Mouse (Mus musculus) bone marrow, adult 2 months (tissue): ENCODE results near the gene Nras.

Source experiments
- CTCF ChIP-seq: fragments of 200-500 bp; IDR thresholded peaks from 2 replicates; pipeline ENCODE4 v1.5.1; 2011; ENCODE audit warnings: low read length, control low read depth; ENCODE audit not compliant: control insufficient read depth, insufficient read depth
- POLR2A ChIP-seq: fragments of 200-500 bp; IDR thresholded peaks from 2 replicates; pipeline ENCODE4 v1.6.1; 2011; ENCODE audit warnings: low read depth, mild to moderate bottlenecking, control low read depth, low read length, borderline replicate concordance; ENCODE audit not compliant: control insufficient read depth

GRCm38 (mm10) chr3:103079301-103079700, 21.2 kb downstream of the Nras start:
- no peak for TF ChIP-seq CTCF
- no peak for TF ChIP-seq POLR2A
